Mouse (Mus musculus) mesoderm, embryonic 11.5 days (tissue): ENCODE measurements at regions not wholly inside any gene's neighbourhood (a gene's known extent, or its start where the extent isn't known, plus 50 kb on each side); places are given as distances from the start of the nearest gene placed in this dataset.
"Not testable (repeated sequence)": the region's sequence is repeated elsewhere in the genome, so short reads cannot be mapped to it uniquely, and the experiment has no call there.

Source experiments
- DNase-seq: peaks from one replicate; pipeline ENCODE4 v3.0.0-alpha.2; 2012; ENCODE audit warnings: low read depth, low spot score

- DNase-seq = no peak
Observed at GRCm38 (mm10) chr14:58387348-58388000, 317.1 kb downstream of the Fgf9 start.

- no peak for DNase-seq
Observed at GRCm38 (mm10) chr14:58375056-58375455, 304.7 kb downstream of the Fgf9 start.

GRCm38 (mm10) chr14:58356824-58357223, 286.5 kb downstream of the Fgf9 start:
- no peak for DNase-seq

GRCm38 (mm10) chr14:58352986-58353385, 282.6 kb downstream of the Fgf9 start:
- DNase-seq = no peak

GRCm38 (mm10) chr14:58336148-58336547, 265.8 kb downstream of the Fgf9 start:
- no peak for DNase-seq

- no peak for DNase-seq
Observed at GRCm38 (mm10) chr14:58323164-58323563, 252.8 kb downstream of the Fgf9 start.

- no peak for DNase-seq
Observed at GRCm38 (mm10) chr14:58322461-58322860, 252.1 kb downstream of the Fgf9 start.

- no peak for DNase-seq
Observed at GRCm38 (mm10) chr14:58321875-58322274, 251.5 kb downstream of the Fgf9 start.

GRCm38 (mm10) chr14:58321234-58321633, 250.9 kb downstream of the Fgf9 start:
- no peak for DNase-seq

GRCm38 (mm10) chr14:58317640-58318039, 247.3 kb downstream of the Fgf9 start:
- no peak for DNase-seq

GRCm38 (mm10) chr14:58317231-58317630, 246.9 kb downstream of the Fgf9 start:
- no peak for DNase-seq

- no peak for DNase-seq
Observed at GRCm38 (mm10) chr14:58307695-58308094, 237.3 kb downstream of the Fgf9 start.

GRCm38 (mm10) chr14:58306832-58307521, 236.6 kb downstream of the Fgf9 start:
- no peak for DNase-seq

- no peak for DNase-seq
Observed at GRCm38 (mm10) chr14:58300411-58300887, 230.1 kb downstream of the Fgf9 start.

GRCm38 (mm10) chr14:58286007-58286525, 215.7 kb downstream of the Fgf9 start:
- DNase-seq = no peak

GRCm38 (mm10) chr14:58282708-58283290, 212.5 kb downstream of the Fgf9 start:
- DNase-seq = no peak

- no peak for DNase-seq
Observed at GRCm38 (mm10) chr14:58282264-58282663, 211.9 kb downstream of the Fgf9 start.

GRCm38 (mm10) chr14:58274440-58274839, 204.1 kb downstream of the Fgf9 start:
- not testable (repeated sequence) for DNase-seq

GRCm38 (mm10) chr14:58273693-58274419, 203.5 kb downstream of the Fgf9 start:
- no peak for DNase-seq

GRCm38 (mm10) chr14:58265373-58265772, 195.0 kb downstream of the Fgf9 start:
- no peak for DNase-seq

- no peak for DNase-seq
Observed at GRCm38 (mm10) chr14:58264401-58264800, 194.1 kb downstream of the Fgf9 start.
